ENCODE assay signal across 22 mouse cellular contexts in the genomic region with DNA sequence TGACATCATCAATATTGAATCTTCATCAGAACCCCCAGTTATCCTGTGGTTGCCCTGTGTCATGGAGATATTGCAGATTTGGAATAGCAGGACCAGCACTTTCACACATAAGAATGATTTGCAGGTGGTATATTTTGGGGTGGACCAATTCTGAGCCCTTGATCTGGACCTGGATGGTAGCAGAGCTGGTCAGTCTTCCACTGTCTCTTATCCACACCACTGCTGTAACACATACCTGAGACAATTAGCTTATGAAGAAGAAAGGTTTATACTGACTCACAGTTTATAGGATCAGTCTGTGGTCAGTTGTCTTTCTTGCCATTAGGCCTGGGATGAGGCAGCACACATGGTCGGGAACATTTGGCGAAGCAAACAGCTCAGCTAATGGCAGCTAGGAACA. TPM values are rescaled to one million over a fixed set of nuclear protein-coding genes. Genes with fewer than 3 reads are reported as not detected.
DNase-seq lines count a peak whose midpoint lies in the region; ATAC-seq and TF ChIP-seq lines count a peak whose summit lies in the region.
"Had no signal": no experiment of that assay in that cellular context is flagged by ENCODE, and none has a peak within 500 bp of the region (broad histone marks: within the 10 kb centered on the region; RNA-seq: fewer than 3 reads in every experiment).

No protein-coding gene starts in this region.

- 87% methylated on average over 2 of the region's 2 CpGs for WGBS in heart, embryonic 12.5 days
- 93% methylated on average over 2 of the region's 2 CpGs for WGBS in heart, embryonic 10.5 days
- WGBS in midbrain, embryonic 11.5 days: 89% methylated on average over 2 of the region's 2 CpGs
- 96% methylated on average over 2 of the region's 2 CpGs for WGBS in midbrain, embryonic 13.5 days

- peaks cover under 1% of the 10 kb centered on the region; the same call in 1 of the 2 replicates for H3K4me1 ChIP-seq in heart, embryonic 12.5 days (replicated peaks)
- H3K4me1 ChIP-seq in heart, embryonic 10.5 days: no peaks in the 10 kb centered on the region
- H3K4me1 ChIP-seq in midbrain, embryonic 11.5 days (ENCODE audit: control insufficient read depth, insufficient read depth, low read length): no peaks in the 10 kb centered on the region
- H3K4me1 ChIP-seq in midbrain, embryonic 13.5 days (replicated peaks): no peaks in the 10 kb centered on the region
- H3K4me1 ChIP-seq in testis, adult 2 months (ENCODE audit: control insufficient read depth, insufficient read depth, low read length): no peaks in the 10 kb centered on the region

- H3K4me2 ChIP-seq in heart, embryonic 12.5 days: no peak overlapping the region
- H3K4me2 ChIP-seq in midbrain, embryonic 11.5 days: no peak overlapping the region
- H3K4me2 ChIP-seq in midbrain, embryonic 13.5 days (replicated peaks): no peak overlapping the region

- H3K9ac ChIP-seq in heart, embryonic 12.5 days: no peak overlapping the region
- H3K9ac ChIP-seq in midbrain, embryonic 11.5 days (ENCODE audit: low read length): no peak overlapping the region
- no peak overlapping the region for H3K9ac ChIP-seq in midbrain, embryonic 13.5 days (replicated peaks)

- H3K36me3 ChIP-seq in heart, embryonic 12.5 days: no peaks in the 10 kb centered on the region
- H3K36me3 ChIP-seq in heart, embryonic 10.5 days: no peaks in the 10 kb centered on the region
- H3K36me3 ChIP-seq in midbrain, embryonic 11.5 days (ENCODE audit: control insufficient read depth, insufficient read depth, low read length): no peaks in the 10 kb centered on the region
- H3K36me3 ChIP-seq in midbrain, embryonic 13.5 days: no peaks in the 10 kb centered on the region
- no peaks in the 10 kb centered on the region for H3K36me3 ChIP-seq in testis, adult 2 months (ENCODE audit: control insufficient read depth, insufficient read depth, low read length)
- H3K36me3 ChIP-seq: G1E had no signal

- no peak overlapping the region for H3K4me3 ChIP-seq in heart, embryonic 12.5 days
- H3K4me3 ChIP-seq in heart, embryonic 10.5 days: no peak overlapping the region
- H3K4me3 ChIP-seq in midbrain, embryonic 11.5 days (ENCODE audit: low read depth, low read length): no peak overlapping the region
- H3K4me3 ChIP-seq in midbrain, embryonic 13.5 days (replicated peaks): no peak overlapping the region
- H3K4me3 ChIP-seq in testis, adult 2 months (ENCODE audit: control insufficient read depth, low read depth, low read length): peak overlapping the region; percentile 77

- peaks cover 2% of the 10 kb centered on the region; the same call in 1 of the 2 replicates for H3K9me3 ChIP-seq in heart, embryonic 12.5 days (replicated peaks)
- H3K9me3 ChIP-seq in heart, embryonic 10.5 days: no peaks in the 10 kb centered on the region
- no peaks in the 10 kb centered on the region for H3K9me3 ChIP-seq in midbrain, embryonic 11.5 days (ENCODE audit: control insufficient read depth, low read length)
- H3K9me3 ChIP-seq in midbrain, embryonic 13.5 days: no peaks in the 10 kb centered on the region
- H3K9me3 ChIP-seq: G1E had no signal

- no peaks in the 10 kb centered on the region for H3K27me3 ChIP-seq in heart, embryonic 12.5 days (replicated peaks)
- H3K27me3 ChIP-seq in heart, embryonic 10.5 days (ENCODE audit: insufficient read depth, poor library complexity, severe bottlenecking): no peaks in the 10 kb centered on the region
- H3K27me3 ChIP-seq in midbrain, embryonic 11.5 days (ENCODE audit: control insufficient read depth, insufficient read depth, low read length): no peaks in the 10 kb centered on the region
- H3K27me3 ChIP-seq in midbrain, embryonic 13.5 days: no peaks in the 10 kb centered on the region
- H3K27me3 ChIP-seq in testis, adult 2 months (ENCODE audit: control insufficient read depth, insufficient read depth, low read length): no peaks in the 10 kb centered on the region
- H3K27me3 ChIP-seq: CH12.LX, Patski had no signal

- TF ChIP-seq POLR2A in testis, adult 2 months (IDR thresholded peaks at IDR 0.05; ENCODE audit: control insufficient read depth, low read depth, low read length): no peak

- DNase-seq in heart, adult 11 months: peak; percentile 62
- peak; percentile 38 for DNase-seq in heart, embryonic 10.5 days (ENCODE audit: low spot score)
- no peak for DNase-seq in heart, postnatal 25 days (ENCODE audit: low spot score)
- DNase-seq in midbrain, embryonic 11.5 days (ENCODE audit: low spot score, missing footprints): peak; percentile 71
- DNase-seq in testis, postnatal 10 days (ENCODE audit: low spot score): no peak
- DNase-seq: adrenal gland, adult 2 months; adrenal gland, adult 8-10 months; adrenal gland, postnatal 10 days; adrenal gland, postnatal 14 days; adrenal gland, postnatal 25 days; adrenal gland, postnatal 36 days; B cell, adult 2 months; cerebellum, adult 11 months; cerebellum, adult 11-12 months had no signal

- H3K27ac ChIP-seq in heart, embryonic 12.5 days (ENCODE audit: poor library complexity, severe bottlenecking): no peak overlapping the region
- no peak overlapping the region for H3K27ac ChIP-seq in heart, embryonic 10.5 days
- no peak overlapping the region for H3K27ac ChIP-seq in midbrain, embryonic 11.5 days (ENCODE audit: low read depth, low read length)
- H3K27ac ChIP-seq in midbrain, embryonic 13.5 days: no peak overlapping the region
- no peak overlapping the region; the same call in 1 of the 2 replicates for H3K27ac ChIP-seq in testis, adult 2 months (ENCODE audit: control insufficient read depth, insufficient read depth, low read depth, low read length)

- no peak for TF ChIP-seq CTCF in testis, adult 2 months (IDR thresholded peaks at IDR 0.05; ENCODE audit: control insufficient read depth, insufficient read depth, insufficient replicate concordance, low read depth, low read length)

- intact Hi-C loops in heart, postnatal 25 days (cut with DNase I): no loop called here

- no peak for ATAC-seq in heart, embryonic 12.5 days (ENCODE audit: insufficient number of reproducible peaks, low FRiP score)
- no peak for ATAC-seq in midbrain, embryonic 11.5 days (ENCODE audit: low FRiP score)
- no peak for ATAC-seq in midbrain, embryonic 13.5 days
- ATAC-seq: activated CD4-positive, CD25-positive, alpha-beta regulatory T cell, adult 4 months; CD4-positive, CD25-positive, alpha-beta regulatory T cell, adult 4 months; Patski had no signal

RNA-seq across cellular contexts. Expression of a gene that starts 55.1 kb away (rescaled TPM):
- polyA plus RNA-seq in heart, embryonic 12.5 days (2016; fragmentation: Nextera tagmentation; extraction: Ambion mirVana): 58.8 and 59.3 TPM in 2 replicates
- polyA plus RNA-seq in heart, embryonic 10.5 days (2016; fragmentation: Nextera tagmentation; extraction: Ambion mirVana): 29.7 and 34.2 TPM in 2 replicates
- 10 to 100 TPM; 41.5 to 44.7 TPM for total RNA-seq in heart, postnatal 25 days (2021)
- 5.5 and 6.2 TPM in 2 replicates for polyA plus RNA-seq in midbrain, embryonic 11.5 days (2014; fragmentation: Nextera tagmentation; extraction: Ambion mirVana)
- 2.6 and 2.7 TPM in 2 replicates for polyA plus RNA-seq in midbrain, embryonic 13.5 days (2015; fragmentation: Nextera tagmentation; extraction: Ambion mirVana)
- 2.8 and 2.9 TPM in 2 replicates for polyA plus RNA-seq in testis, adult 2 months (2012; rRNA removed)
- polyA plus RNA-seq: G1E had no signal

Comparison
In these comparisons a context has a peak if more than half of its experiments do, and no peak if none do; other contexts are left out.
1. DNase-seq: peak in heart, adult 11 months (single experiment), heart, embryonic 10.5 days (single experiment) and midbrain, embryonic 11.5 days (single experiment); none in heart, postnatal 25 days (single experiment) and testis, postnatal 10 days (single experiment).